Mouse (Mus musculus) hindbrain, embryonic 14.5 days (tissue): Measurements from ENCODE around the gene Zdbf2. TPM values are rescaled to one million over a fixed set of nuclear protein-coding genes. Genes with fewer than 3 reads are reported as not detected.
A peak's percentile ranks its signal among the peaks of the same experiment; 100 is the strongest.

Experiments
- ATAC-seq: fragments of 200-750 bp; cut with Nextera tagmentation; 2 replicates; pipeline ENCODE4 v1.8.0; 2017; ENCODE audit warnings: moderate number of reproducible peaks, mild to moderate bottlenecking, moderate TSS enrichment, moderate library complexity; ENCODE audit not compliant: low FRiP score
- DNase-seq: peaks from one replicate; pipeline ENCODE4 v3.0.0-alpha.2; 2015; ENCODE audit warnings: low spot score
- H3K27ac ChIP-seq: fragments of 300-500 bp; sonication (generic); 2 replicates; pipeline ENCODE4 v1.5.1; 2014; ENCODE audit warnings: mild to moderate bottlenecking, moderate library complexity
- H3K27me3 ChIP-seq: fragments of 300-500 bp; sonication (generic); 2 replicates; pipeline ENCODE4 v1.6.1; 2014; ENCODE audit warnings: mild to moderate bottlenecking, low read length, mixed read lengths; ENCODE audit not compliant: control insufficient read depth, insufficient read depth
- H3K36me3 ChIP-seq: fragments of 300-500 bp; sonication (generic); replicated peaks from 2 replicates; pipeline ENCODE4 v1.6.1; 2014; ENCODE audit not compliant: control insufficient read depth, insufficient read depth
- H3K4me1 ChIP-seq: fragments of 300-500 bp; sonication (generic); replicated peaks from 2 replicates; pipeline ENCODE4 v1.6.1; 2014; ENCODE audit warnings: antibody characterized with exemption, low read length, mixed read lengths; ENCODE audit not compliant: control insufficient read depth, insufficient read depth
- H3K4me2 ChIP-seq: fragments of 300-500 bp; sonication (generic); replicated peaks from 2 replicates; pipeline ENCODE4 v1.6.1; 2014; ENCODE audit warnings: mild to moderate bottlenecking, moderate library complexity
- H3K4me3 ChIP-seq: fragments of 300-500 bp; sonication (generic); replicated peaks from 2 replicates; pipeline ENCODE4 v1.5.1; 2014; ENCODE audit warnings: mild to moderate bottlenecking, low read length
- H3K9ac ChIP-seq: fragments of 300-500 bp; sonication (generic); 2 replicates; pipeline ENCODE4 v1.6.1; 2014
- H3K9me3 ChIP-seq: fragments of 300-500 bp; sonication (generic); 2 replicates; pipeline ENCODE4 v1.6.1; 2016; ENCODE audit warnings: low read length; ENCODE audit not compliant: control insufficient read depth
- WGBS: fragments of 180-500 bp; shearing (Covaris S2); extraction: QIAGEN DNeasy Blood & Tissue Kit; methylation state at CpG from one replicate; pipeline ENCODE4 v1.1.7; 2014; 5-methylcytosine and 5-hydroxymethylcytosine counted together
- polyA plus RNA-seq: library from polyadenylated mRNA; unstranded; fragments of >200 nt; fragmentation: Nextera tagmentation; extraction: Ambion mirVana; gene quantifications from 2 replicates; pipeline ENCODE4 v1.2.1, GENCODE M21; 2014

Zdbf2 gene
- polyA plus RNA-seq, 1 experiment from 2014 or later: 37.5 TPM

- H3K27me3 ChIP-seq: peaks cover 72% of the 10 kb centered on the region
- ATAC-seq: no peak
- 0 out of 2 replicates have a peak, but pooled peaks cover 6% of the 10 kb centered on the region for H3K4me1 ChIP-seq
- H3K9ac ChIP-seq: peak overlapping the region; percentile 39
- 1% methylated on average over 18 of the region's 18 CpGs for WGBS
- H3K9me3 ChIP-seq: no peaks in the 10 kb centered on the region
- H3K4me3 ChIP-seq: peak overlapping the region; percentile 24
- peak; percentile 35 for DNase-seq
- peak overlapping the region; percentile 50 for H3K4me2 ChIP-seq
- no peaks in the 10 kb centered on the region for H3K36me3 ChIP-seq
- peak overlapping the region; percentile 50; the same call in 1 of the 2 replicates for H3K27ac ChIP-seq
Measured at GRCm38 (mm10) chr1:63247831-63248359, 25.2 kb upstream of the Zdbf2 start.

GRCm38 (mm10) chr1:63248360-63248851 is 24.7 kb upstream of the Zdbf2 start:
- H3K36me3 ChIP-seq: no peaks in the 10 kb centered on the region
- H3K27me3 ChIP-seq: peaks cover 77% of the 10 kb centered on the region
- peak overlapping the region; percentile 50 for H3K4me2 ChIP-seq
- H3K4me1 ChIP-seq: 0 out of 2 replicates have a peak, but pooled peaks cover 6% of the 10 kb centered on the region
- WGBS: 2% methylated on average over 44 of the region's 44 CpGs
- H3K4me3 ChIP-seq: peak overlapping the region; percentile 24
- no peak for DNase-seq
- ATAC-seq: no peak
- H3K27ac ChIP-seq: peak overlapping the region; percentile 50; the same call in 1 of the 2 replicates
- H3K9ac ChIP-seq: peak overlapping the region; percentile 39
- no peaks in the 10 kb centered on the region for H3K9me3 ChIP-seq

GRCm38 (mm10) chr1:63249261-63249660 is 23.8 kb upstream of the Zdbf2 start:
- ATAC-seq (no peak), DNase-seq (no peak)
- peaks cover 85% of the 10 kb centered on the region for H3K27me3 ChIP-seq
- 57% methylated on average over 4 of the region's 4 CpGs for WGBS
- H3K4me3 ChIP-seq: no peak overlapping the region
- H3K4me2 ChIP-seq: no peak overlapping the region
- H3K36me3 ChIP-seq: no peaks in the 10 kb centered on the region
- H3K4me1 ChIP-seq: 0 out of 2 replicates have a peak, but pooled peaks cover 6% of the 10 kb centered on the region
- H3K9me3 ChIP-seq: no peaks in the 10 kb centered on the region
- H3K9ac ChIP-seq: no peak overlapping the region
- no peak overlapping the region for H3K27ac ChIP-seq

GRCm38 (mm10) chr1:63252351-63253209 is 20.5 kb upstream of the Zdbf2 start:
- Histone ChIP-seq H3K4me1 (peaks cover 6% of the 10 kb centered on the region; the same call in 1 of the 2 replicates), H3K27me3 (peaks cover 91% of the 10 kb centered on the region), H3K27ac (no peak overlapping the region), H3K36me3 (no peaks in the 10 kb centered on the region), H3K4me2 (peak overlapping the region; percentile 8; the same call in 1 of the 2 replicates), H3K9me3 (no peaks in the 10 kb centered on the region), H3K9ac (no peak overlapping the region), H3K4me3 (no peak overlapping the region)
- DNase-seq: peak; percentile 48
- 23% methylated on average over 24 of the region's 24 CpGs for WGBS
- no peak for ATAC-seq

- peaks cover 92% of the 10 kb centered on the region for H3K27me3 ChIP-seq
- 16% methylated on average over 5 of the region's 5 CpGs for WGBS
- H3K4me3 ChIP-seq: no peak overlapping the region
- DNase-seq: no peak
- no peaks in the 10 kb centered on the region for H3K9me3 ChIP-seq
- H3K36me3 ChIP-seq: no peaks in the 10 kb centered on the region
- H3K4me1 ChIP-seq: no peaks in the 10 kb centered on the region; the same call in 1 of the 2 replicates
- H3K9ac ChIP-seq: no peak overlapping the region
- no peak for ATAC-seq
- H3K27ac ChIP-seq: no peak overlapping the region
- H3K4me2 ChIP-seq: no peak overlapping the region
Measured at GRCm38 (mm10) chr1:63253291-63253690, 19.8 kb upstream of the Zdbf2 start.

GRCm38 (mm10) chr1:63255101-63255500 is 18.0 kb upstream of the Zdbf2 start:
- Histone ChIP-seq H3K27ac (peak overlapping the region; percentile 70; the same call in 1 of the 2 replicates), H3K9me3 (no peaks in the 10 kb centered on the region), H3K4me2 (no peak overlapping the region), H3K9ac (no peak overlapping the region), H3K4me1 (no peaks in the 10 kb centered on the region; the same call in 1 of the 2 replicates), H3K4me3 (no peak overlapping the region), H3K36me3 (no peaks in the 10 kb centered on the region), H3K27me3 (peaks cover 91% of the 10 kb centered on the region)
- 12% methylated on average over 4 of the region's 4 CpGs for WGBS
- no peak for ATAC-seq
- DNase-seq: no peak

- peak; percentile 73; the same call in 1 of the 2 replicates for ATAC-seq
- H3K4me1 ChIP-seq: no peaks in the 10 kb centered on the region; the same call in 1 of the 2 replicates
- H3K27ac ChIP-seq: peak overlapping the region; percentile 77
- H3K36me3 ChIP-seq: no peaks in the 10 kb centered on the region
- no peak overlapping the region for H3K9ac ChIP-seq
- no peak overlapping the region for H3K4me2 ChIP-seq
- no peak for DNase-seq
- H3K4me3 ChIP-seq: no peak overlapping the region
- no peaks in the 10 kb centered on the region for H3K9me3 ChIP-seq
- WGBS: 8% methylated on average over 5 of the region's 5 CpGs
- peaks cover 91% of the 10 kb centered on the region for H3K27me3 ChIP-seq
Measured at GRCm38 (mm10) chr1:63256083-63256482, 17.0 kb upstream of the Zdbf2 start.

- no peaks in the 10 kb centered on the region for H3K36me3 ChIP-seq
- H3K4me3 ChIP-seq: no peak overlapping the region
- WGBS: 46% methylated on average over 2 of the region's 2 CpGs
- no peaks in the 10 kb centered on the region for H3K9me3 ChIP-seq
- DNase-seq: no peak
- H3K27me3 ChIP-seq: peaks cover 92% of the 10 kb centered on the region
- no peaks in the 10 kb centered on the region; the same call in 1 of the 2 replicates for H3K4me1 ChIP-seq
- no peak overlapping the region for H3K4me2 ChIP-seq
- no peak overlapping the region for H3K9ac ChIP-seq
- no peak for ATAC-seq
- H3K27ac ChIP-seq: no peak overlapping the region
Measured at GRCm38 (mm10) chr1:63258501-63258900, 14.6 kb upstream of the Zdbf2 start.

- DNase-seq: no peak
Measured at GRCm38 (mm10) chr1:63259271-63259830, 13.7 kb upstream of the Zdbf2 start.

More at GRCm38 (mm10) chr1:63259271-63259830, 13.7 kb upstream of the Zdbf2 start:
- Histone ChIP-seq H3K9me3 (no peaks in the 10 kb centered on the region), H3K27ac (no peak overlapping the region), H3K4me3 (no peak overlapping the region), H3K27me3 (peaks cover 92% of the 10 kb centered on the region), H3K9ac (no peak overlapping the region), H3K4me2 (no peak overlapping the region), H3K4me1 (no peaks in the 10 kb centered on the region; the same call in 1 of the 2 replicates), H3K36me3 (no peaks in the 10 kb centered on the region)
- 51% methylated on average over 11 of the region's 11 CpGs for WGBS
- ATAC-seq: no peak
